Mouse (Mus musculus) heart, embryonic 14.5 days (tissue): Measurements from ENCODE around the gene Ptrh1. TPM values are rescaled to one million over a fixed set of nuclear protein-coding genes. Genes with fewer than 3 reads are reported as not detected.
A peak's percentile ranks its signal among the peaks of the same experiment; 100 is the strongest.

Experiments
- ATAC-seq: fragments of 200-750 bp; cut with Nextera tagmentation; 2 replicates; pipeline ENCODE4 v1.8.0; 2017; ENCODE audit warnings: low read depth, moderate TSS enrichment; ENCODE audit not compliant: insufficient number of reproducible peaks, insufficient read depth, low FRiP score
- H3K27ac ChIP-seq, 2 experiments: fragments of 200-500 bp in 1 of 2; fragments of 300-500 bp in 1 of 2; sonication (generic) in 1 of 2; replicated peaks in 1 of 2; 2 replicates each; pipeline ENCODE4 v1.5.1; 2012 to 2014; ENCODE audit warnings: low read depth in 2 of 2, low read length in 2 of 2, control low read depth in 1 of 2, mild to moderate bottlenecking in 1 of 2, mixed read lengths in 1 of 2; ENCODE audit not compliant: control insufficient read depth in 1 of 2, insufficient read depth in 1 of 2
- H3K27me3 ChIP-seq: fragments of 300-500 bp; sonication (generic); 2 replicates; pipeline ENCODE4 v1.6.1; 2014; ENCODE audit warnings: mild to moderate bottlenecking, low read length, control low read depth; ENCODE audit not compliant: control insufficient read depth, insufficient read depth
- H3K36me3 ChIP-seq: fragments of 300-500 bp; sonication (generic); 2 replicates; pipeline ENCODE4 v1.6.1; 2014; ENCODE audit warnings: mild to moderate bottlenecking, control low read depth, low read length, mixed read lengths; ENCODE audit not compliant: control insufficient read depth, insufficient read depth
- H3K4me1 ChIP-seq, 2 experiments: fragments of 200-500 bp in 1 of 2; fragments of 300-500 bp in 1 of 2; sonication (generic) in 1 of 2; 2 replicates each; pipeline ENCODE4 v1.6.1; 2012 to 2014; ENCODE audit warnings: low read length in 2 of 2, control low read depth in 1 of 2, mixed read lengths in 1 of 2; ENCODE audit not compliant: control insufficient read depth in 2 of 2, insufficient read depth in 2 of 2
- H3K4me2 ChIP-seq: fragments of 300-500 bp; sonication (generic); 2 replicates; pipeline ENCODE4 v1.6.1; 2014; ENCODE audit warnings: mild to moderate bottlenecking, low read length
- H3K4me3 ChIP-seq, 2 experiments: fragments of 200-500 bp in 1 of 2; fragments of 300-500 bp in 1 of 2; sonication (generic) in 1 of 2; 2 replicates each; pipeline ENCODE4 v1.5.1; 2012 to 2014; ENCODE audit warnings: low read length in 2 of 2, mild to moderate bottlenecking in 2 of 2, control low read depth in 1 of 2, low read depth in 1 of 2, moderate library complexity in 1 of 2; ENCODE audit not compliant: control insufficient read depth in 1 of 2, insufficient read depth in 1 of 2
- H3K9ac ChIP-seq: fragments of 300-500 bp; sonication (generic); 2 replicates; pipeline ENCODE4 v1.6.1; 2014; ENCODE audit warnings: mild to moderate bottlenecking, low read length
- H3K9me3 ChIP-seq: fragments of 300-500 bp; sonication (generic); 2 replicates; pipeline ENCODE4 v1.6.1; 2016; ENCODE audit warnings: low read length, control low read depth; ENCODE audit not compliant: control insufficient read depth
- WGBS: fragments of 180-500 bp; shearing (Covaris S2); extraction: QIAGEN DNeasy Blood & Tissue Kit; methylation state at CpG from one replicate; pipeline ENCODE4 v1.1.7; 2014; 5-methylcytosine and 5-hydroxymethylcytosine counted together
- polyA plus RNA-seq: library from polyadenylated mRNA; unstranded; fragments of >200 nt; fragmentation: Nextera tagmentation; extraction: Ambion mirVana; gene quantifications from 2 replicates; pipeline ENCODE4 v1.2.1, GENCODE M21; 2014

Gene Ptrh1
- polyA plus RNA-seq = 2.6 and 3.6 TPM in 2 replicates

DNA sequence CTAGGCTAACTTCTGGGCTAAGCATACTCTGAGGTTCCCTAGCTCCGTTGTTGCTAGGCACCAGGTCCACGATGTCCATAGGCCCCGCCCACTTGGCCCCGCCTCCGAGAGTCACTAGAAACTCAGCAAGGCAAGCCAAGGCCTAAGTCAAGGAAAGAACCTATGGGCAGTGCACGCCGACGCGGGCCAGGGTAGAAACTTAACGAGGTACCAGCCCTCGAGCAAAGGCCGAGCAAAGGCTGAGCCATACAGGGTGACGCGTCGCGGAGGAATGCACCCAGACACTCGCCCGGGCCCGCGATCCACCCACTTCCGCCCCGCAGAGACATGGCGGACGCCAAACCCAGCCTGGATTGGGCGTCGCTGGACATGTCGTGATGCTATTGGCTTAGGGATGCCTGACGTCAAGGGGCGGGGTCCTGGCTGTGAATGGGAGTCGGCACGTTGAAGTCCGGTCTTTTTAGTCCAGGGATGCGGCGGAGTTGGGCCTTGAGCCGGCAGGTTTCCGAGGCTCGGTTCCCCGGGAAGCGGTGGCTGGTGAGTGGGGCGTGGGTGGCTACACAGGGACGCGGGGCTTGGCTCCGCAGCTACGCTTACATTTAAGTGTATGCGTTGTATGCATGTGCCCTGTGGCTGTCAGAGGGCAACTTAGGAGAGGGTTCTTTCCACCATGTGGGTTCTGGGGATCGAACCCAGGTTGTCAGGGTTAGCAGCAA, at the start of gene Ptrh1, which contains the start of gene Ttc16:
Gene Ptrh1, plus strand, starts transcription at position 428 of the 716 bp plus-strand sequence.
Gene Ttc16, minus strand, starts transcription at position 275 of the 716 bp plus-strand sequence.
- H3K4me2 ChIP-seq = peak within 1 kb of the TSS; percentile 87
- under 1% methylated on average over 46 of the region's 46 CpGs for WGBS
- peak within 1 kb of the TSS; percentile 57 to 73 for H3K4me3 ChIP-seq
- peak within 1 kb of the TSS; percentile 70 for H3K9ac ChIP-seq
- peaks cover 7 to 9% of the 10 kb centered on the region in 2 experiments for H3K4me1 ChIP-seq
- no peaks in the 10 kb centered on the region for H3K27me3 ChIP-seq
- H3K9me3 ChIP-seq = no peaks in the 10 kb centered on the region
- peak; percentile 93 for ATAC-seq
- no peaks in the 10 kb centered on the region for H3K36me3 ChIP-seq
- peak within 1 kb of the TSS; percentile 67 to 73; a peak in 3 of 4 replicates for H3K27ac ChIP-seq

DNA sequence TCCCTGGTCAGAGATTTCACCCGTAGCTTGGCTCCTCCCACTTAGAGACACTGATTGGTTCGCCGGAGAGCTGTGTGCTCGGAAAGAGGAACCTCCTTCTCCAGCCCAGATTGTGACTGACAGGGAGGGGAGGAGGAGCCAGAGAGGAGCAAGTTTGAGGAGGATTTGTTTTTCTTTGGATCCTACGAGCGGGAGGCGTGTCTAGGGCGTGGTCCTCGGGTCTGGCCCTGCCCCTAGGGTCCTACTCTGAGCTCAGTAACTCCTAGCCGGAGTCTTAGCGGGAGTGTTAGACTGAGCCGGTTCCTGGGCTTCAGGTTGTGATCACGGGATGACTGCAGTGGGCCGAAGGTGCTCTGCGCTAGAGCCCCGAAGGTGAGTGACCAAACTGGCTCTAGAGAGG, 48.2 kb upstream of the Ptrh1 start:
- ATAC-seq = peak; percentile 96
- peak overlapping the region; percentile 45 for H3K9ac ChIP-seq
- no peaks in the 10 kb centered on the region for H3K9me3 ChIP-seq
- H3K36me3 ChIP-seq = no peaks in the 10 kb centered on the region
- H3K27me3 ChIP-seq = no peaks in the 10 kb centered on the region
- under 1% methylated on average over 16 of the region's 16 CpGs for whole genome bisulfite sequencing
- peak overlapping the region; percentile 48 for H3K4me2 ChIP-seq
- peak overlapping the region; percentile 20 to 46; a peak in 3 of 4 replicates for H3K27ac ChIP-seq
- H3K4me1 ChIP-seq = peaks cover 6 to 13% of the 10 kb centered on the region in 2 experiments
- peak overlapping the region; percentile 30 to 53 for H3K4me3 ChIP-seq

DNA sequence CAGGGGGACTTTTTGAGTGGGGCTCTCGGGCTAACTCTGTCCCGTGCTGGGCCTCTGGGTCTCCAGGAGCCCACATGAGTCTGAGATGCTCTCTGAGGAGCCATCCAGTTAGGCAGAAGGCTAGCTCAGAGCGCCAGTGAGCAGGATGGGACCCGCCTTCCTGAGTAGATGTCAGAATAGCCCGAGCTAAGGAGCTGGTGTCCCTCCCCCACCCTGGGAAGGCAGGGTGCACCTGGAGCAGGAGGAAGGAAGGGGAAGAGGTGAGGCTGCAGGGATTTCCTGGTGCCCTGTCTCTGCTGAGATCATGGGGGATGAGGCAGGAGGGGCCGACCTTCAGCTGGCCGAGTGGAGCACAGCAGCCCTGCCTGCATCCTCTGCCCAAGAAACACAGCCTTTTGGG, 47.1 kb upstream of the Ptrh1 start:
- H3K4me2 ChIP-seq = peak overlapping the region; percentile 48
- H3K27me3 ChIP-seq = no peaks in the 10 kb centered on the region
- peak overlapping the region; percentile 30 to 53 for H3K4me3 ChIP-seq
- no peaks in the 10 kb centered on the region for H3K36me3 ChIP-seq
- peak overlapping the region; percentile 57 to 65 for H3K27ac ChIP-seq
- peak; percentile 22; the same call in 1 of the 2 replicates for ATAC-seq
- WGBS = 39% methylated on average over 7 of the region's 7 CpGs
- H3K4me1 ChIP-seq = peaks cover 6 to 13% of the 10 kb centered on the region in 2 experiments
- no peaks in the 10 kb centered on the region for H3K9me3 ChIP-seq
- peak overlapping the region; percentile 42 for H3K9ac ChIP-seq

DNA sequence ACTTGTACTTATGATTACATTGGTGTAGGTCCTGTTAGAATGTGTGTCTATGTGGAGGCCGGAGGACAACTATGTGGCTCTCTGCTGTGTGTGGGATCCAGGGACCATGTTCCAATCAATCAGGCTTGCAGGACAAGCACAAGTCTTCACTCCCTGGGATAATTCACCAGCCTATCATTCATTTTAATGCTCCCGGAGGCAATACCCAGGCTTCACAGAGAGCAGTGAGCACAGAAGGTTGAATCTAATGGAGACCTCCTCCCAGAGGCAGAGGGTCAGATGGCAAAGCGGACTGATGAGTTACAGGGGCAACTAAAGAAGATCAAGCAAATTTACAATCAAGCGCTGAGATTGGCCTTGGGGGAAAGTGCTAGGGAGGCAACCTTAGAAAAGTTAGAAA, 46.0 kb upstream of the Ptrh1 start:
- peak overlapping the region; percentile 18 to 66 for H3K27ac ChIP-seq
- ATAC-seq = no peak
- H3K9me3 ChIP-seq = no peaks in the 10 kb centered on the region
- H3K36me3 ChIP-seq = no peaks in the 10 kb centered on the region
- no peaks in the 10 kb centered on the region for H3K27me3 ChIP-seq
- H3K4me2 ChIP-seq = peak overlapping the region; percentile 48
- WGBS = 68% methylated on average over 4 of the region's 4 CpGs
- H3K4me3 ChIP-seq = peak overlapping the region; percentile 4 to 30
- peaks cover 6 to 14% of the 10 kb centered on the region in 2 experiments for H3K4me1 ChIP-seq
- peak overlapping the region; percentile 25; the same call in 1 of the 2 replicates for H3K9ac ChIP-seq

DNA sequence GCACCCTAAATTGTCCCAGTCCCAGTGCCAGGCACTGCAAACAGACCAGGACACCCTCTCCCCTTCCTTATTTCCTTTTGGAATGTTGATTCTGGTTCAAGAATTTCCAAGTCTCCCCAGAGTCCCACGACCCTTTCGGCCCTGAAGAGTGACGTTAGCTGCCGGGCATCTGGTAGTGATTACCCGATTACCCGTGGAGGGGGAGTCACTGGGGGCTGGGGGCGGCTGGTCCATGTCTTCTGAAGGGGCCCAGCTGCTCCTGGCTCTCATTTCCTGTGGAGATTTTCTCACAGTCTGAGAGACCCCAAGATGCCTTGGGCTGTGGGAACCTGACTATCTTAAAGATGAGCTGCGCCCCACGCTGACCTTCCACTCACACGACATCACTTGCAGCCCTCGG, 44.7 kb upstream of the Ptrh1 start:
- Histone ChIP-seq H3K36me3 (no peaks in the 10 kb centered on the region), H3K27me3 (no peaks in the 10 kb centered on the region), H3K4me3 (peak overlapping the region in 1 of 2 experiments; percentile 4; a peak in 1 of 4 replicates), H3K4me1 (peaks cover 6 to 16% of the 10 kb centered on the region in 2 experiments), H3K27ac (peak overlapping the region; percentile 66 to 83), H3K9ac (0 out of 2 replicates have a peak overlapping the region, but pooled peaks have one; percentile 18), H3K9me3 (no peaks in the 10 kb centered on the region), H3K4me2 (peak overlapping the region; percentile 48)
- no peak for ATAC-seq
- 17% methylated on average over 11 of the region's 11 CpGs for WGBS

DNA sequence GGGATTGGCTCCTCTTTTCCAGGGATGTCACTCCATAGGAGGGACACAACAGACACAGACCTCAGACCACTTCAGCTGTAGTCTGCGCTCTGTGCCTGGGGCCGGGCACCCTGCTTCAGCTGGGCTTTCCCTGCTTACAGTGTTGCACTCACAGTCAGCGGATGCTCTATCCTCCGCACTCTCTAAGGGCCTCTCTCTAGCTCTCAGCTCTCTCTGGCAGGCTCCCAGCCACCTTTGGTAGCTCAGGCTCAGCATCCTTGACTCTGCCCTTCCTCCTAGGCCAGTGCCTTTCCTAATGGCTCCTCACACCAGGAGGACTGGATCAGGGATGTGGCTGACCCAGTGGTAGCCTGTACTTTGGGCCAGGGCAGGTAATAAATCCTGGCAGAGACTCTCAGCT, 43.7 kb upstream of the Ptrh1 start:
- Histone ChIP-seq H3K36me3 (no peaks in the 10 kb centered on the region), H3K4me3 (no peak overlapping the region), H3K9ac (peak overlapping the region; percentile 22; the same call in 1 of the 2 replicates), H3K4me2 (0 out of 2 replicates have a peak overlapping the region, but pooled peaks have one; percentile 48), H3K27ac (peak overlapping the region; percentile 33 to 66), H3K4me1 (peaks cover 6 to 16% of the 10 kb centered on the region in 2 experiments), H3K9me3 (no peaks in the 10 kb centered on the region), H3K27me3 (no peaks in the 10 kb centered on the region)
- WGBS = 57% methylated on average over 4 of the region's 4 CpGs
- no peak for ATAC-seq

DNA sequence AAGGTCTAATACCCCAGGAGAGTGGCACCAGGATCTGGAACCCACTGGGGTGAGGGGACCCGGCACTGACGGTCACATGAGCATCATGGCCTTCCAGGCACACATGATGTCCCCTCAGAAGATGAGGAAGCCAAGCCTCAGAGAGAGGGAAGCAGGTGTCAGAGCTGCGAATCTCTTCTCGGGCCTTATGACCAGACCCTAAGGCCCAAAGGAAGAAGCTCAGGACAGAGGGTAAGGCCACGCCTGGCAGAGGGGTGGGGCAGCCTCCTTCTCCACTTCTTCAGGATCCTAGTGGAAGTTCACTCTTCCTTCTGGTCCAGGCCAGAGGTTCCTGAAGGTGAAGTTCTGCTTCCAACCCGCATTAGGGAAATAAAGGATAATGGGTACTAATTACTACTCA, 42.9 kb upstream of the Ptrh1 start:
- ATAC-seq = no peak
- Histone ChIP-seq H3K27ac (peak overlapping the region in 1 of 2 experiments; percentile 66; a peak in 2 of 4 replicates), H3K4me1 (peaks cover 6 to 16% of the 10 kb centered on the region in 2 experiments)

More for the DNA sequence above, 42.9 kb upstream of the Ptrh1 start:
- no peak overlapping the region for H3K4me2 ChIP-seq
- H3K27me3 ChIP-seq = no peaks in the 10 kb centered on the region
- no peak overlapping the region for H3K4me3 ChIP-seq
- H3K9ac ChIP-seq = no peak overlapping the region
- no peaks in the 10 kb centered on the region for H3K36me3 ChIP-seq
- no peaks in the 10 kb centered on the region for H3K9me3 ChIP-seq
- WGBS = 57% methylated on average over 6 of the region's 6 CpGs
